Mouse (Mus musculus): ENCODE results near the gene Hist2h2aa1. TPM values are rescaled to one million over a fixed set of nuclear protein-coding genes. Genes with fewer than 3 reads are reported as not detected.
A peak's percentile ranks its signal among the peaks of the same experiment; 100 is the strongest.

Gene Hist2h2aa1
- polyA plus RNA-seq, 2 experiments, result 18.1 to 44.2 TPM

DNA sequence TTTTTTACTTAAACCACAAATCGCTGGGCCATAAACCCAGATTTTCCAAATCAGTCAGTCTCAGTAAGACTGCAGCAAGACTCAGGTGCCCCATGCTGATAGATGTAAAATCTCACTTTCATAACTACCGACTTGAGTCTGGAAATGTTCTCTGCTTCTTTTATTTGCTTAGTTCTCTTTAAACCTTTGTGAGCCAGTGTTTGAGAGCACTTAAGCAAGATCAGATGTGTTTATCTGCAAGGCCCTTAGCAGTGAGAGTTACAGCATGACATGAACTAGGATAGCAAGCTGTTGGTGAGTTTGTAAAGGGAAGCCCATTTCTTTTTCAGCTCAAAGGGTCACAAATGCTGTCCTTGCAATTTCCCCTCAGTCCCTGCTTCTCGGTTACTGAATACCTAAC is 11.9 kb downstream of the Hist2h2aa1 start:
- 45% methylated on average over 3 of the region's 3 CpGs for whole genome bisulfite sequencing
- TF ChIP-seq POLR2A (IDR thresholded peaks at IDR 0.05; ENCODE audit: borderline replicate concordance, extremely low read depth, insufficient read depth, insufficient read length), result no peak
- ATAC-seq (ENCODE audit: low FRiP score, low read depth), result no peak
- Histone ChIP-seq H3K9ac (ENCODE audit: low read depth, low read length, severe bottlenecking) (no peak overlapping the region), H3K4me3 (replicated peaks; ENCODE audit: low read length) (no peak overlapping the region), H3K4me2 (replicated peaks; ENCODE audit: low read depth, low read length, severe bottlenecking) (no peak overlapping the region), H3K9me3 (ENCODE audit: control insufficient read depth, low read length) (no peaks in the 10 kb centered on the region), H3K4me1 (ENCODE audit: control insufficient read depth, insufficient read depth, low read length) (peaks cover 12% of the 10 kb centered on the region), H3K36me3 (ENCODE audit: control insufficient read depth, insufficient read depth, low read length) (no peaks in the 10 kb centered on the region), H3K27ac (replicated peaks; ENCODE audit: low read depth, low read length) (0 out of 2 replicates have a peak overlapping the region, but pooled peaks have one; percentile 33), H3K27me3 (ENCODE audit: control insufficient read depth, insufficient read depth, low read length) (no peaks in the 10 kb centered on the region)
- no peak for DNase-seq (ENCODE audit: low spot score)

DNA sequence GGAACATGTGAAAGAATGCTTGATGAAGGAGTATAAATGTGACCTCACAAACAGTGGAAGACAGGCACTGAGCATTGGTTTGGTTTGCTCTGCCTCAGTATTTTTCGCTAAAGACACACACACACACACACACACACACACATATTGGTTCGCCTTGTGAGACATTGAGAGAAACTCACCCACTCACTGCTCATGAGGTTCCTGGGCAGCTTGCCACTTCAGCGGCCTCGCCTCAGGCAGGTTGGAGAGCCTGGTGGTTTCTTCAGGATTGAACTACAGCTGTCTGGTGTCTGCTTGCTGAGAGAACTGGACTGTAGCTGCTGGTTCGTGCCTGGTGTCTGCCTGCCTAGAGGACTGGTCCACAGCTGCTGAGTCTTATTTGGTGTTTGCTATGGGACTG is 14.9 kb downstream of the Hist2h2aa1 start:
- Histone ChIP-seq H3K27me3 (ENCODE audit: control insufficient read depth, insufficient read depth, low read length) (no peaks in the 10 kb centered on the region), H3K4me3 (replicated peaks; ENCODE audit: low read length) (no peak overlapping the region), H3K9ac (ENCODE audit: low read depth, low read length, severe bottlenecking) (no peak overlapping the region), H3K9me3 (ENCODE audit: control insufficient read depth, low read length) (no peaks in the 10 kb centered on the region), H3K36me3 (ENCODE audit: control insufficient read depth, insufficient read depth, low read length) (no peaks in the 10 kb centered on the region), H3K27ac (replicated peaks; ENCODE audit: low read depth, low read length) (no peak overlapping the region), H3K4me1 (ENCODE audit: control insufficient read depth, insufficient read depth, low read length) (peaks cover 22% of the 10 kb centered on the region), H3K4me2 (replicated peaks; ENCODE audit: low read depth, low read length, severe bottlenecking) (no peak overlapping the region)
- DNase-seq (ENCODE audit: low spot score) (no peak), ATAC-seq (ENCODE audit: low FRiP score, low read depth) (no peak)
- 88% methylated on average over 5 of the region's 5 CpGs for WGBS
- no peak for TF ChIP-seq POLR2A (IDR thresholded peaks at IDR 0.05; ENCODE audit: borderline replicate concordance, extremely low read depth, insufficient read depth, insufficient read length)

DNA sequence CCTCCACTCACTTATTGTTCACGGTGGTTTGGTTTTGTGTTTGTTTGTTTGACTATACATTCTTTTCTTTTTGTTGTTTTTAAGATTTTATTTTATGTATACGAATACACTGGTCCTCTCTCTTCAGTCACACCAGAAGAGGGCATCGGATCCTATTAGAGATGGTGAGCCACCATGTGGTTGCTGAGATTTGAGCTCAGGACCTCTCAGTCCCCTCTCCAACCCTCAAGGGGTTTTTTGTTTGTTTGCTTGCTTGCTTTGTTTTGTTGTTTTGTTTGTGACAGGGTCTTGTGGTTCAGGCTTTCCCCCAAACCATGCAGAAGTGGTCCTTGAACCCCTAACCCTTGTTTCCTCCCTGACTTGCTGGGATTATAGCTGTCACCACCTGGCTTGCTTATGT is 16.3 kb downstream of the Hist2h2aa1 start:
- ATAC-seq (ENCODE audit: low FRiP score, low read depth), result no peak
- Histone ChIP-seq H3K4me1 (ENCODE audit: control insufficient read depth, insufficient read depth, low read length) (peaks cover 17% of the 10 kb centered on the region), H3K4me2 (replicated peaks; ENCODE audit: low read depth, low read length, severe bottlenecking) (peak overlapping the region; percentile 78), H3K27me3 (ENCODE audit: control insufficient read depth, insufficient read depth, low read length) (no peaks in the 10 kb centered on the region), H3K27ac (replicated peaks; ENCODE audit: low read depth, low read length) (peak overlapping the region; percentile 98; the same call in 1 of the 2 replicates), H3K9me3 (ENCODE audit: control insufficient read depth, low read length) (no peaks in the 10 kb centered on the region), H3K9ac (ENCODE audit: low read depth, low read length, severe bottlenecking) (peak overlapping the region; percentile 72; the same call in 1 of the 2 replicates), H3K4me3 (replicated peaks; ENCODE audit: low read length) (peak overlapping the region; percentile 60; the same call in 1 of the 2 replicates), H3K36me3 (ENCODE audit: control insufficient read depth, insufficient read depth, low read length) (no peaks in the 10 kb centered on the region)
- DNase-seq (ENCODE audit: low spot score), result no peak
- TF ChIP-seq POLR2A (IDR thresholded peaks at IDR 0.05; ENCODE audit: borderline replicate concordance, extremely low read depth, insufficient read depth, insufficient read length), result no peak
- WGBS, result 49% methylated on average over 3 of the region's 3 CpGs

DNA sequence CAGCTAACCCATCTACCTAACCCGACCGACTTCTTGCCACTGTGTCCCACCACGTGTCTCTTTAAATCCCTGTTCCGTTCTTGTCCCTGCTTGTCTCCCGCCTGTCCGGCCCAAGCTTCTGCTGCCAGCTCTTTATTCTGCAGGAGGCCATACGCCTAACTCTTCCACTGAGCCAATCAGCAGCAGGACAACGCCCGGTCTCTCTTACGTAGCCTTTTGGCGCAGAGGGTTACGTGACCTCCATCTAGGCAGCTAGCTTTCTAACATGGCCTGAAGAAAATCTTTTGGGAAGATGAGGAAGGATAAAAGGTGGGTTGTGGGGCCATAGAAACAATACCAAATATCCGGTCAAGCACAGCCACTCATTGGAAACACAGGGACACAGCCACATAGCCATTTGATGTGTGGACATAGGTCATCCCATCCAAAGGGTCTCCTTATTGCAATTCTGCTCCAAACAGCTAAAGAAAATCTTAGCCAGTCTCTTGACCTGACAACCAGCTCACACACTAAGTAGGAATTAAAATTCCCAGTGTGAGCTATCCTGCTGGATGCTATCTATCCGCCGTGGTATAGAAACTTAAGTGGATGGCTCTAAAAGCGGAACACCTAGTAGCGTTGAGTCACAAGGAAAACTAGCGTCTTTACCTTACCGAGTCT is 17.0 kb downstream of the Hist2h2aa1 start:
- H3K4me3 ChIP-seq (replicated peaks; ENCODE audit: low read length), result peak overlapping the region; percentile 60
- H3K9me3 ChIP-seq (ENCODE audit: control insufficient read depth, low read length), result no peaks in the 10 kb centered on the region
- WGBS, result under 1% methylated on average over 19 of the region's 19 CpGs
- H3K9ac ChIP-seq (ENCODE audit: low read depth, low read length, severe bottlenecking), result peak overlapping the region; percentile 72
- ATAC-seq (ENCODE audit: low FRiP score, low read depth), result peak; percentile 68
- no peaks in the 10 kb centered on the region for H3K36me3 ChIP-seq (ENCODE audit: control insufficient read depth, insufficient read depth, low read length)
- TF ChIP-seq POLR2A (IDR thresholded peaks at IDR 0.05; ENCODE audit: borderline replicate concordance, extremely low read depth, insufficient read depth, insufficient read length), result peak; percentile 12; the same call in 1 of the 2 replicates
- DNase-seq (ENCODE audit: low spot score), result peak; percentile 85
- no peaks in the 10 kb centered on the region for H3K27me3 ChIP-seq (ENCODE audit: control insufficient read depth, insufficient read depth, low read length)
- H3K4me1 ChIP-seq (ENCODE audit: control insufficient read depth, insufficient read depth, low read length), result peaks cover 17% of the 10 kb centered on the region
- peak overlapping the region; percentile 78 for H3K4me2 ChIP-seq (replicated peaks; ENCODE audit: low read depth, low read length, severe bottlenecking)
- H3K27ac ChIP-seq (replicated peaks; ENCODE audit: low read depth, low read length), result peak overlapping the region; percentile 98

DNA sequence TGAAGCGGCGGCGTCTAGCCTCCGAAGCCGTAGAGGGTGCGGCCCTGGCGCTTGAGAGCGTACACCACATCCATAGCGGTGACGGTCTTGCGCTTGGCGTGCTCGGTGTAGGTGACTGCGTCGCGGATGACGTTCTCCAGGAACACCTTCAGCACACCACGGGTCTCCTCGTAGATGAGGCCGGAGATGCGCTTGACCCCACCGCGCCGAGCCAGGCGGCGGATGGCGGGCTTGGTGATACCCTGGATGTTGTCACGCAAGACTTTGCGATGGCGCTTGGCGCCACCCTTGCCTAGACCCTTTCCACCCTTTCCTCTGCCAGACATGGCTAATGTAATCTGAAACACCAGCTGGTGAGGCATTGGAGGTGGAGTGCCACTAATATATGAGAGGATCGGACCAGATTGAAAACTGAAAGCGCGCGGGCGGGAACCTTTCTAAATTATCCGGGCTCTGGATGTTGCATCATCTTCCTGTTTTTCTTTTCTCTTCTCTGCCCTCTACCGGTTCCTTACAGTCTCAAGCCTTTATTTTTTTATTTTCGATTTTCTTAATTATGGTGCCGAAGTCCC is 17.8 kb downstream of the Hist2h2aa1 start, which contains the start of gene Hist2h4:
Gene Hist2h4, minus strand, starts transcription at position 333 of the 572 bp plus-strand sequence.
- Histone ChIP-seq H3K27ac (replicated peaks; ENCODE audit: low read depth, low read length) (peak within 1 kb of the TSS; percentile 98), H3K36me3 (ENCODE audit: control insufficient read depth, insufficient read depth, low read length) (no peaks in the 10 kb centered on the region), H3K4me2 (replicated peaks; ENCODE audit: low read depth, low read length, severe bottlenecking) (peak within 1 kb of the TSS; percentile 78), H3K9me3 (ENCODE audit: control insufficient read depth, low read length) (no peaks in the 10 kb centered on the region), H3K4me3 (replicated peaks; ENCODE audit: low read length) (peak within 1 kb of the TSS; percentile 60), H3K4me1 (ENCODE audit: control insufficient read depth, insufficient read depth, low read length) (peaks cover 17% of the 10 kb centered on the region), H3K9ac (ENCODE audit: low read depth, low read length, severe bottlenecking) (peak within 1 kb of the TSS; percentile 75), H3K27me3 (ENCODE audit: control insufficient read depth, insufficient read depth, low read length) (no peaks in the 10 kb centered on the region)
- ATAC-seq (ENCODE audit: low FRiP score, low read depth) (peak; percentile 90), DNase-seq (ENCODE audit: low spot score) (peak; percentile 99)
- TF ChIP-seq POLR2A (IDR thresholded peaks at IDR 0.05; ENCODE audit: borderline replicate concordance, extremely low read depth, insufficient read depth, insufficient read length), result peak; percentile 99; the same call in 1 of the 2 replicates
- WGBS, result under 1% methylated on average over 40 of the region's 40 CpGs
